Mouse (Mus musculus) stomach, embryonic 15.5 days (tissue): ENCODE results near the gene Mt2. TPM values are rescaled to one million over a fixed set of nuclear protein-coding genes. Genes with fewer than 3 reads are reported as not detected.

Experiments
- ATAC-seq: fragments of 200-750 bp; cut with Nextera tagmentation; 2 replicates; pipeline ENCODE4 v1.8.0; 2017; ENCODE audit warnings: low read depth, moderate number of reproducible peaks, moderate TSS enrichment; ENCODE audit not compliant: insufficient read depth, low FRiP score
- H3K27ac ChIP-seq: fragments of 300-500 bp; sonication (generic); 2 replicates; pipeline ENCODE4 v1.5.1; 2015; ENCODE audit warnings: mild to moderate bottlenecking, inconsistent platforms
- H3K27me3 ChIP-seq: fragments of 300-500 bp; sonication (generic); replicated peaks from 2 replicates; pipeline ENCODE4 v1.6.1; 2015; ENCODE audit warnings: inconsistent platforms
- H3K36me3 ChIP-seq: fragments of 300-500 bp; sonication (generic); 2 replicates; pipeline ENCODE4 v1.6.1; 2015; ENCODE audit warnings: inconsistent platforms
- H3K4me1 ChIP-seq: fragments of 300-500 bp; sonication (generic); 2 replicates; pipeline ENCODE4 v1.6.1; 2015; ENCODE audit warnings: inconsistent platforms
- H3K4me2 ChIP-seq: fragments of 300-500 bp; sonication (generic); 2 replicates; pipeline ENCODE4 v1.6.1; 2015; ENCODE audit warnings: mild to moderate bottlenecking, inconsistent platforms
- H3K4me3 ChIP-seq: fragments of 300-500 bp; sonication (generic); replicated peaks from 2 replicates; pipeline ENCODE4 v1.5.1; 2015; ENCODE audit warnings: inconsistent platforms
- H3K9ac ChIP-seq: fragments of 300-500 bp; sonication (generic); 2 replicates; pipeline ENCODE4 v1.6.1; 2015; ENCODE audit warnings: inconsistent platforms
- H3K9me3 ChIP-seq: fragments of 300-500 bp; sonication (generic); 2 replicates; pipeline ENCODE4 v1.6.1; 2016; ENCODE audit warnings: inconsistent platforms
- WGBS: fragments of 180-500 bp; shearing (Covaris S2); methylation state at CpG from one replicate; pipeline ENCODE4 v1.1.7; 2015; 5-methylcytosine and 5-hydroxymethylcytosine counted together
- polyA plus RNA-seq: library from polyadenylated mRNA; unstranded; fragments of >200 nt; fragmentation: Nextera tagmentation; extraction: Ambion mirVana; gene quantifications from 2 replicates; pipeline ENCODE4 v1.2.1, GENCODE M21; 2015

Gene Mt2
- polyA plus RNA-seq, 1 experiment from 2014 or later, result 643 TPM

DNA sequence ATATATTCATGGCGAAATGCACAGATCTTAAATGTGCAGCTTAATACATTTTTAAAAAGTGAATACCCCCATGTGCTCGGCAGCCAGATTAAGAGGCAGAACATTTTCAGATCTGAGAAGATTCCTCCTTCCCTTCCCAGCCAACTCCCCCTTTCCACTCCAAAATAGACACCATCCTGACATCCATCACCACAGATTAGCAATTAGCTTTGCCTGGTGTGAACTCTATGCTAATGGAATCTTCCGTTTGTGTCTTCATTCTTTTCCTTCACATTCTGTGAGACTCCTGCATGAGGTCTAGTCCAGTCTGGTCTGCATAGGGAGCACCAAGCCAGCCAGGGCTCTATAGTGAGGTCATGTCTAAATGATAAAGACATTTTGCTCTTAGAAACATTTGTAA lies 37.8 kb downstream of the Mt2 start:
- H3K4me1 ChIP-seq, result peaks cover 5% of the 10 kb centered on the region
- H3K4me3 ChIP-seq, result no peak overlapping the region
- 69% methylated on average over 3 of the region's 3 CpGs for WGBS
- H3K9me3 ChIP-seq, result no peaks in the 10 kb centered on the region
- no peak for ATAC-seq
- no peaks in the 10 kb centered on the region for H3K36me3 ChIP-seq
- H3K9ac ChIP-seq, result no peak overlapping the region
- H3K4me2 ChIP-seq, result no peak overlapping the region
- H3K27ac ChIP-seq, result no peak overlapping the region
- H3K27me3 ChIP-seq, result no peaks in the 10 kb centered on the region

- WGBS, result 61% methylated on average over 6 of the region's 6 CpGs
- Histone ChIP-seq H3K27me3 (no peaks in the 10 kb centered on the region), H3K4me2 (peak overlapping the region; percentile 76), H3K4me1 (peaks cover 5% of the 10 kb centered on the region), H3K27ac (peak overlapping the region; percentile 28; the same call in 1 of the 2 replicates), H3K9me3 (no peaks in the 10 kb centered on the region), H3K9ac (no peak overlapping the region), H3K36me3 (no peaks in the 10 kb centered on the region), H3K4me3 (peak overlapping the region; percentile 87)
- ATAC-seq, result no peak
Observed at GRCm38 (mm10) chr8:94213819-94214218, 41.4 kb downstream of the Mt2 start.

GRCm38 (mm10) chr8:94214252-94215173 lies 42.0 kb downstream of the Mt2 start, which contains the start of gene Nup93:
Nup93 (plus strand) TSS chr8:94214564.
- no peaks in the 10 kb centered on the region for H3K27me3 ChIP-seq
- H3K27ac ChIP-seq, result peak within 1 kb of the TSS; percentile 68
- H3K9me3 ChIP-seq, result no peaks in the 10 kb centered on the region
- WGBS, result under 1% methylated on average over 68 of the region's 68 CpGs
- no peaks in the 10 kb centered on the region for H3K36me3 ChIP-seq
- H3K4me3 ChIP-seq, result peak within 1 kb of the TSS; percentile 87
- peak within 1 kb of the TSS; percentile 91 for H3K9ac ChIP-seq
- H3K4me1 ChIP-seq, result peaks cover 5% of the 10 kb centered on the region
- peak; percentile 97 for ATAC-seq
- H3K4me2 ChIP-seq, result peak within 1 kb of the TSS; percentile 76

Other genes with a start within 250 kb of the Mt2 start
- 48.6 and 51.4 TPM in 2 replicates for gene Amfr, start 159.8 kb upstream of the Mt2 start, polyA plus RNA-seq
- gene Nudt21, start 135.6 kb upstream of the Mt2 start, polyA plus RNA-seq, result 103 and 106 TPM in 2 replicates
- 13.2 and 14.2 TPM in 2 replicates for gene Ogfod1, start 135.5 kb upstream of the Mt2 start, polyA plus RNA-seq
- gene Bbs2, start 73.7 kb upstream of the Mt2 start, polyA plus RNA-seq, result 10.9 and 11.0 TPM in 2 replicates
- gene Mt4, start 35.5 kb upstream of the Mt2 start, polyA plus RNA-seq, result 0.66 and 0.92 TPM in 2 replicates
- gene Mt3, start 20.1 kb upstream of the Mt2 start, polyA plus RNA-seq, result 3.6 and 5.3 TPM in 2 replicates
- 1,735 and 2,224 TPM in 2 replicates for gene Mt1, start 6.4 kb downstream of the Mt2 start, polyA plus RNA-seq
- gene Nup93, start 41.9 kb downstream of the Mt2 start, polyA plus RNA-seq, result 66.1 and 77.3 TPM in 2 replicates
- gene Slc12a3, start 156.5 kb downstream of the Mt2 start, polyA plus RNA-seq, result 0.08 and 0.09 TPM in 2 replicates
- 144 and 158 TPM in 2 replicates for gene Herpud1, start 213.8 kb downstream of the Mt2 start, polyA plus RNA-seq